Mouse (Mus musculus) heart, postnatal 0 days (tissue): ENCODE measurements around the gene Usp36. TPM values are rescaled to one million over a fixed set of nuclear protein-coding genes. Genes with fewer than 3 reads are reported as not detected.
"Not testable (repeated sequence)": the region's sequence is repeated elsewhere in the genome, so short reads cannot be mapped to it uniquely, and the experiment has no call there.

Source experiments
- ATAC-seq: fragments of 200-750 bp; cut with Nextera tagmentation; 2 replicates; pipeline ENCODE4 v1.8.0; 2017; ENCODE audit warnings: low read depth, moderate number of reproducible peaks, moderate library complexity; ENCODE audit not compliant: insufficient read depth
- DNase-seq: peaks from one replicate; pipeline ENCODE4 v3.0.0-alpha.2; 2016; ENCODE audit warnings: low spot score
- H3K27ac ChIP-seq: fragments of 300-500 bp; sonication (generic); 2 replicates; pipeline ENCODE4 v1.5.1; 2014; ENCODE audit warnings: low read depth, mild to moderate bottlenecking
- H3K27me3 ChIP-seq: fragments of 300-500 bp; sonication (generic); 2 replicates; pipeline ENCODE4 v1.6.1; 2014; ENCODE audit warnings: low read length, mixed read lengths; ENCODE audit not compliant: control insufficient read depth, insufficient read depth
- H3K36me3 ChIP-seq: fragments of 300-500 bp; sonication (generic); replicated peaks from 2 replicates; pipeline ENCODE4 v1.6.1; 2014; ENCODE audit warnings: low read length, mixed read lengths; ENCODE audit not compliant: control insufficient read depth, insufficient read depth
- H3K4me1 ChIP-seq: fragments of 300-500 bp; sonication (generic); 2 replicates; pipeline ENCODE4 v1.6.1; 2014; ENCODE audit warnings: antibody characterized with exemption; ENCODE audit not compliant: control insufficient read depth, insufficient read depth
- H3K4me2 ChIP-seq: fragments of 300-500 bp; sonication (generic); 2 replicates; pipeline ENCODE4 v1.6.1; 2014; ENCODE audit warnings: low read depth, mild to moderate bottlenecking, low read length, moderate library complexity
- H3K4me3 ChIP-seq: fragments of 300-500 bp; sonication (generic); 2 replicates; pipeline ENCODE4 v1.5.1; 2014; ENCODE audit warnings: low read depth, low read length
- H3K9ac ChIP-seq: fragments of 300-500 bp; sonication (generic); replicated peaks from 2 replicates; pipeline ENCODE4 v1.6.1; 2014; ENCODE audit warnings: low read depth, low read length, mixed read lengths
- H3K9me3 ChIP-seq: fragments of 300-500 bp; sonication (generic); replicated peaks from 2 replicates; pipeline ENCODE4 v1.6.1; 2016; ENCODE audit warnings: low read length; ENCODE audit not compliant: control insufficient read depth
- CTCF ChIP-seq: IDR thresholded peaks from 2 replicates; pipeline ENCODE4 v1.5.1; 2016; ENCODE audit warnings: antibody characterized with exemption, control low read depth, low read depth
- EP300 ChIP-seq: IDR thresholded peaks from 2 replicates; pipeline ENCODE4 v1.6.1; 2016; ENCODE audit warnings: antibody characterized with exemption, low read depth
- WGBS: fragments of 180-500 bp; shearing (Covaris S2); extraction: QIAGEN DNeasy Blood & Tissue Kit; methylation state at CpG from one replicate; pipeline ENCODE4 v1.1.7; 2014; 5-methylcytosine and 5-hydroxymethylcytosine counted together
- polyA plus RNA-seq: library from polyadenylated mRNA; unstranded; fragments of >200 nt; fragmentation: Nextera tagmentation; extraction: Ambion mirVana; gene quantifications from 2 replicates; pipeline ENCODE4 v1.2.1, GENCODE M21; 2015
- total RNA-seq: library from RNA; depleted of rRNA; stranded (reverse); fragments of >200 nt; gene quantifications from 2 replicates; pipeline ENCODE4 v1.2.3, GENCODE M21; 2014; ENCODE audit warnings: low replicate concordance

Gene Usp36
- total and polyA plus RNA-seq, 2 experiments from 2014 or later, result 6.6 to 10.4 TPM

DNA sequence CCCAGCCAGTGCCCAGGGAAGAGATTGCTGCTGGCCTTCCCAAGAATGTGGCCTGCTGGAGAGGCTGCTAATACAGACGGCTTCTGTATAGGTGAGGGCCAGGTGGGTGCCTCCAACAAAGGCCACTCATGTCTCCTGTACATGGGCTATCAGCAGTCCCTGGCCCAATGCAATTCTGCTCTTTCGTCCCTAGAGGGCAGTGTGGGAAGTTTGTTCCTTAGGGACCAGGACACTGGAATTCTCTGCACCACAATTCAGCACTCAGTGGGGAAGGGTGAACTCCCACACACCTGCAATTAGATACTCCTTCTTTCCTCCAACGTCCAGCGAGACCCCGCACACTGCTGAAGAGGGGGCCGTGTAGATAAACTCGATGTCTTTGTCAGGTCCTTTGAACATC lies 27.1 kb upstream of the Usp36 start:
- H3K4me1 ChIP-seq, result peaks cover 5% of the 10 kb centered on the region; the same call in 1 of the 2 replicates
- 16% methylated on average over 7 of the region's 7 CpGs for WGBS
- no peaks in the 10 kb centered on the region for H3K27me3 ChIP-seq
- no peak overlapping the region for H3K9ac ChIP-seq
- H3K4me2 ChIP-seq, result no peak overlapping the region
- TF ChIP-seq CTCF (peak; percentile 85), EP300 (no peak)
- no peak overlapping the region for H3K27ac ChIP-seq
- no peak overlapping the region for H3K4me3 ChIP-seq
- peaks cover 64% of the 10 kb centered on the region for H3K36me3 ChIP-seq
- no peaks in the 10 kb centered on the region for H3K9me3 ChIP-seq
- DNase-seq (peak; percentile 51), ATAC-seq (peak; percentile 65)

DNA sequence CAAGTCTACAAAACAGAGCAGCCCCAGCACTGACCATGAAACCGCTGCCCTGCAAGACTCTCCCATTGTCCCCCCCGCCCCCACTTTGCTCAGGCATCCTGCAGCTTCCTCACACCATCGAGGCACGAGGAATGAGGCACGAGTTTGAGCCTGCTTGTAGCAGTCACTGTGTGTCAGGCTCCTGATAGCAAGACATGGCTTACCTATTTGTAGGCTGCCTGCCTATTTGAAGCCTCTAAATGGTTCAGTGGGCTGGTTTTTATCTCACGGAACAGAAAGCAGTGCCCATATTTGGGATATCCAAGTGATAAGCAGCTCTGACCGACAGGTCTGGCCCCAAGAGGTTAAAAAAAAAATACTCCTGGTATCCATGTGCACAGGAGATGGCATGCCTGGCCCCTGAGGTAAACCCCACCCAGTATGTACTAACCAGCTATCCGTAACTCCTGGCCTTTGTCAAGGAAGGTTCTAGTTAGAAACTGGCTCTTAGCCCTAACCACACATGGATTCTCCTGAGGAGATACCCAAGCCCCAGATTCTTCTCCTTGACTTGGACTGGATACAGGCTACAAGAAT lies 26.3 kb upstream of the Usp36 start:
- H3K4me1 ChIP-seq, result peaks cover 5% of the 10 kb centered on the region; the same call in 1 of the 2 replicates
- no peak for TF ChIP-seq EP300
- no peak for TF ChIP-seq CTCF
- WGBS, result 36% methylated on average over 8 of the region's 8 CpGs
- no peaks in the 10 kb centered on the region for H3K9me3 ChIP-seq
- no peak overlapping the region for H3K4me3 ChIP-seq
- no peak overlapping the region for H3K4me2 ChIP-seq
- H3K27ac ChIP-seq, result no peak overlapping the region
- ATAC-seq, result no peak
- H3K36me3 ChIP-seq, result peaks cover 64% of the 10 kb centered on the region
- H3K27me3 ChIP-seq, result no peaks in the 10 kb centered on the region
- no peak overlapping the region for H3K9ac ChIP-seq
- no peak for DNase-seq

DNA sequence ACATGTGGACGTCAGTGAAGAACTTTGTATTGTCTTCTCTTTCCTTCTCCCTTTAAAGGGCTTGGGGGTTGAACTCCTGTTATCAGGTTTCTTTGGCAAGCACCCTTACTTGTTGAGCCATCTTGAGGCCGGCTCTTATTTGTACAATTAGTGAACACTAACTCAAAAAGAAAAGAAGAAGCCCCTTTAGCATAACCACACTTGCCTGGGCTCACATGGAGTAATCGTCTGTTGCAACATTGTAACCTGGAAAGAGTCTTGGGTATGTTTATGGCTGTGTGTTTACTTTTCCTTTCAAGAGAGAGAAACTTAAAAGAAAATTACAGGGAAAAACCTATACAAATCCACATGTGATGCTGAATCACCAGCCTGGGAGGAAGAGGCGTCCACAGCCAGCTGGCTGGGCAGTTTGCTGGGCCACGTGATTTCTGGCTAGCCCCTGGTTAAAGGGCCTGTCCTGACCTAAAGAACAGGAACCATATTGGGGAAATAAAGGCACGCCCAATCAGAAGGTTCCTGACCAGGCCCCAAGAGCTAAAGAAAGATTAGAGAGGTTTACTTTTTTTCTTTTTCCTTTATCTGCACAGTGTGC lies 22.2 kb upstream of the Usp36 start:
- DNase-seq (no peak), ATAC-seq (no peak)
- no peaks in the 10 kb centered on the region for H3K9me3 ChIP-seq
- peaks cover 5% of the 10 kb centered on the region; the same call in 1 of the 2 replicates for H3K4me1 ChIP-seq
- WGBS, result 74% methylated on average over 6 of the region's 6 CpGs
- no peak overlapping the region for H3K27ac ChIP-seq
- H3K36me3 ChIP-seq, result peaks cover 59% of the 10 kb centered on the region
- H3K4me2 ChIP-seq, result no peak overlapping the region
- no peak overlapping the region for H3K4me3 ChIP-seq
- no peaks in the 10 kb centered on the region for H3K27me3 ChIP-seq
- no peak for TF ChIP-seq CTCF
- H3K9ac ChIP-seq, result no peak overlapping the region

DNA sequence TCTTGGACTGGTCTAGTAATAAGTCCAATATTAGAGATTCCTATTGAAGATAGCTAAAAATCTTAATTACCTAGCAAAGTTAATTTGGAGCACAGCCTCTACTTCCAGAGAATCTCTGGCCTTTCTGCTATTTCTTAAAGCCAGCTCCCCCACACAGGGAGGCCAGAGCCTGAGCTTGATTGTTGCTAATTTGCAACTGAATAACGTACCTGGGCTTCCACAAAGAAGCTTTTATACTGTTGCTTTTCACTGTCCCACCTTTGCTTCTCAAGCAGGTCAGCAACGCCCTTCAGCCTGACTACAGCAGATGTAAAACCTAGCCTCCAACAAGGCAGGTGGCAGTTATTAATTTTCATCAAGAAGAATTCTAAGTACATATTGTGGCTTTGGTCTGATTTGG lies 17.9 kb upstream of the Usp36 start:
- not testable (repeated sequence) for H3K9ac ChIP-seq, ATAC-seq, H3K9me3 ChIP-seq, H3K4me3 ChIP-seq, H3K4me1 ChIP-seq, DNase-seq, H3K27me3 ChIP-seq, H3K4me2 ChIP-seq, H3K27ac ChIP-seq
- WGBS, result 82% methylated on average over 2 of the region's 2 CpGs
- peaks cover 44% of the 10 kb centered on the region for H3K36me3 ChIP-seq

DNA sequence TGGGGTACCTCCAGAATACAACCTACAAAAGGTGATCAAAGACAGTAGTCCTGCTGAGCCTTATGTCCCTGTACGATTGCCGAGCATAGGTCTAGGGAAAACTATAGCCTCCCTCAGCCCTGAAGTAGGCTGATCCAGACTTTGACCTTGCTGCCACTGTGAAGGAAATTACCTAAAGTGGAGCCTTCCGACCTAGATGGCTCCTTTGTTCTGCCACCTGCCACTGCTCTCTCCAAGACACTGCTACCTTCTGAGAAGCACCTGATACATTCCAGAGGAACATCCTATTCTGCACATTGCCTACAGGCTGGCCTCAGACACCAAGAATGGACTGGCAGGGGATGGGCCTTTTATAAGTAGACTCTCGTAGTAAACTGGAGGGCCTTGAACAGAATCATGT lies 13.9 kb upstream of the Usp36 start:
- peaks cover 37% of the 10 kb centered on the region for H3K36me3 ChIP-seq
- ATAC-seq, H3K4me3 ChIP-seq, H3K4me1 ChIP-seq, H3K9ac ChIP-seq, DNase-seq, H3K9me3 ChIP-seq, H3K4me2 ChIP-seq, H3K27ac ChIP-seq, H3K27me3 ChIP-seq: not testable (repeated sequence)
- WGBS, result 87% methylated on average over 4 of the region's 4 CpGs

DNA sequence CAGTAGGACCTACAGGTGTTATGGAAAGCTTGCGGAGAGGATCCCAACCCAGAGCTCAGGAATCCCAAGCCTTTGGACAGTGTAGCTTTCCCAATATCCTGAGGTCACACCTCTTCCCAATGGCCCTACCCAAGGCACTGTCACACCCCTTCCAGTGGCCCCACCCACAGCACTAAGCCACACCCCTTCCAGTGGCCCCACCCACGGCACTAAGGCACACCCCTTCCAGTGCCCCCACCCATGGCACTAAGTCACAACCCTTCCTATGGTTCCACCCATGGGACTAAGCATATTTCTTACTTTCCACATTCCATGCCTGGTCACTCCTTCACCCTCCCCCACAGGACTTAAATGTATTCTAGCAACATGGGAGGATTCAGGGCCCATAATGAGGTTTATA lies 8.8 kb upstream of the Usp36 start:
- Histone ChIP-seq H3K36me3 (peaks cover 29% of the 10 kb centered on the region; the same call in 1 of the 2 replicates), H3K9ac (no peak overlapping the region), H3K4me1 (no peaks in the 10 kb centered on the region), H3K9me3 (no peaks in the 10 kb centered on the region), H3K27me3 (no peaks in the 10 kb centered on the region), H3K4me2 (no peak overlapping the region), H3K27ac (no peak overlapping the region), H3K4me3 (no peak overlapping the region)
- ATAC-seq (no peak), DNase-seq (no peak)
- TF ChIP-seq EP300 (no peak), CTCF (no peak)
- WGBS, result 61% methylated on average over 2 of the region's 2 CpGs
